In the genomic region with DNA sequence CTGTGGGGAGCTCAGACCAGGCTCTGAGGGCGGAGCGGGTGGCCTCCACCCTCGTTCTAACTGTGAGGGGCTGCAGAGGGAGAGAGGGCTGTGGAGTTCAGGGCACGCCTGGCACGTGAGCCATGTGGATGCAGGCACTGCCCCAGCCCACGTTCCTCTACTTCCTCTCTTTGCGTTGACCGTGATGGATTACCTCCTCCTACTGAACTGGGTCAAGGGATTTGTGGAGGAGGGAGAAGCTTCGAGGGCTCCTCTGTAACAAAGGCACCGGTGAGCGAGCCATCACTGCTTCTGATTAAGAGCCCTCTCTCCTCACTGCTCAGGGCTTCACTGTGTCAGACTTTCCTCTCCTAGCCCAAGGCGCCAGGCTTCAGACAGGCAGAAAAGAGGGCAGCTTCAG, we compare ENCODE assay signal across 17 mouse cellular contexts.
A peak's percentile ranks its signal among the peaks of the same experiment; 100 is the strongest.
DNase-seq lines count a peak whose midpoint lies in the region; ATAC-seq and TF ChIP-seq lines count a peak whose summit lies in the region.
"Had no signal": no experiment of that assay in that cellular context is flagged by ENCODE, and none has a peak within 500 bp of the region (broad histone marks: within the 10 kb centered on the region; RNA-seq: fewer than 3 reads in every experiment).

No protein-coding gene starts in this region.

- DNase-seq in embryo, embryonic 10 days (ENCODE audit: low spot score) = peak; percentile 43
- DNase-seq in embryo, embryonic 9.5 days (ENCODE audit: extremely low spot score) = no peak
- DNase-seq in kidney, adult 9 months = no peak
- DNase-seq in adrenal gland, adult 8-10 months = peak; percentile 38
- no peak for DNase-seq in cerebellum, adult 2 months
- no peak for DNase-seq in spleen, postnatal 4 days (ENCODE audit: low spot score in 2 of 2)
- DNase-seq: cerebellum, adult 11 months; gastrocnemius, postnatal 36 days; lung, adult 18-20 months; thymus, postnatal 25 days had no signal

- H3K4me2 ChIP-seq in kidney, embryonic 16.5 days (replicated peaks; ENCODE audit: low read depth, low read length) = no peak overlapping the region
- H3K4me2 ChIP-seq: limb, embryonic 15.5 days had no signal

- H3K36me3 ChIP-seq in kidney, embryonic 16.5 days (ENCODE audit: insufficient read depth, low read length) = no peaks in the 10 kb centered on the region
- H3K36me3 ChIP-seq: limb, embryonic 15.5 days; midbrain, embryonic 10.5 days had no signal

- peak overlapping the region; percentile 20; the same call in 1 of the 2 replicates for H3K27ac ChIP-seq in kidney, embryonic 16.5 days (ENCODE audit: low read length)
- no peak overlapping the region for H3K27ac ChIP-seq in cerebellum, adult 2 months (ENCODE audit: insufficient read depth, low read length)
- H3K27ac ChIP-seq: limb, embryonic 15.5 days; midbrain, embryonic 10.5 days had no signal

- 20% methylated on average over 12 of the region's 12 CpGs for WGBS in kidney, embryonic 16.5 days
- WGBS in cerebellum, adult 2 months = 77% methylated on average over 12 of the region's 12 CpGs

- no peak for TF ChIP-seq POLR2A in cerebellum, adult 2 months (IDR thresholded peaks at IDR 0.05; ENCODE audit: borderline replicate concordance, insufficient read depth, low read length)

- no peaks in the 10 kb centered on the region for H3K27me3 ChIP-seq in kidney, embryonic 16.5 days (ENCODE audit: insufficient read depth, low read length)
- no peaks in the 10 kb centered on the region for H3K27me3 ChIP-seq in cerebellum, adult 2 months (ENCODE audit: control insufficient read depth, insufficient read depth, low read length)
- H3K27me3 ChIP-seq: limb, embryonic 15.5 days had no signal

- H3K4me1 ChIP-seq in kidney, embryonic 16.5 days (ENCODE audit: insufficient read depth, low read length) = peaks cover 8% of the 10 kb centered on the region
- H3K4me1 ChIP-seq in cerebellum, adult 2 months (ENCODE audit: control insufficient read depth, insufficient read depth, low read length) = no peaks in the 10 kb centered on the region
- H3K4me1 ChIP-seq: limb, embryonic 15.5 days; midbrain, embryonic 10.5 days had no signal

- no peak for TF ChIP-seq CTCF in cerebellum, adult 2 months (IDR thresholded peaks at IDR 0.05; ENCODE audit: borderline replicate concordance, insufficient read depth, low read depth, low read length)

- ATAC-seq in kidney, embryonic 16.5 days (ENCODE audit: low FRiP score, low TSS enrichment) = peak; percentile 87
- ATAC-seq in megakaryocyte, adult 5-6 weeks (ENCODE audit: poor library complexity, severe bottlenecking) = peak; percentile 59
- ATAC-seq: hindbrain, embryonic 16.5 days had no signal

- H3K4me3 ChIP-seq in kidney, embryonic 16.5 days (ENCODE audit: low read length) = no peak overlapping the region
- no peak overlapping the region for H3K4me3 ChIP-seq in cerebellum, adult 2 months (replicated peaks; ENCODE audit: insufficient read depth, low read depth, low read length)
- H3K4me3 ChIP-seq: erythroblast, embryonic 14.5 days; limb, embryonic 15.5 days; midbrain, embryonic 10.5 days; myocyte had no signal

- H3K9ac ChIP-seq in kidney, embryonic 16.5 days (replicated peaks; ENCODE audit: low read length) = no peak overlapping the region
- H3K9ac ChIP-seq: limb, embryonic 15.5 days had no signal

- H3K9me3 ChIP-seq in kidney, embryonic 16.5 days (ENCODE audit: low read length) = peaks cover 5% of the 10 kb centered on the region; the same call in 1 of the 2 replicates
- H3K9me3 ChIP-seq: limb, embryonic 15.5 days; midbrain, embryonic 10.5 days had no signal

Comparison
In these comparisons a context has a peak if more than half of its experiments do, and no peak if none do; other contexts are left out.
1. DNase-seq: peak in embryo, embryonic 10 days (single experiment) and adrenal gland, adult 8-10 months (single experiment); none in embryo, embryonic 9.5 days (single experiment), kidney, adult 9 months (single experiment), cerebellum, adult 2 months (0 of 2) and spleen, postnatal 4 days (0 of 2).